Mouse (Mus musculus) thymus, adult 2 months (tissue): ENCODE measurements at regions not wholly inside any gene's neighbourhood (a gene's known extent, or its start where the extent isn't known, plus 50 kb on each side); places are given as distances from the start of the nearest gene placed in this dataset.

Experiments
- DNase-seq: peaks from one replicate; pipeline ENCODE4 v3.0.0; 2021
- H3K27ac ChIP-seq: fragments of 200-500 bp; 2 replicates; pipeline ENCODE4 v1.5.1; 2012; ENCODE audit warnings: low read length, control low read depth; ENCODE audit not compliant: control insufficient read depth, insufficient read depth
- H3K27me3 ChIP-seq: fragments of 200-500 bp; 2 replicates; pipeline ENCODE4 v1.6.1; 2012; ENCODE audit warnings: mild to moderate bottlenecking, low read length, moderate library complexity, mixed read lengths; ENCODE audit not compliant: control insufficient read depth, insufficient read depth
- H3K36me3 ChIP-seq: fragments of 200-500 bp; 2 replicates; pipeline ENCODE4 v1.6.1; 2012; ENCODE audit warnings: mild to moderate bottlenecking, low read length, moderate library complexity; ENCODE audit not compliant: control insufficient read depth, insufficient read depth
- H3K4me1 ChIP-seq: fragments of 200-500 bp; replicated peaks from 2 replicates; pipeline ENCODE4 v1.6.1; 2012; ENCODE audit warnings: low read length; ENCODE audit not compliant: control insufficient read depth, insufficient read depth
- H3K4me3 ChIP-seq: fragments of 200-500 bp; 2 replicates; pipeline ENCODE4 v1.5.1; 2012; ENCODE audit warnings: mild to moderate bottlenecking, low read length, control low read depth, moderate library complexity; ENCODE audit not compliant: control insufficient read depth, insufficient read depth
- CTCF ChIP-seq: fragments of 200-500 bp; IDR thresholded peaks from 2 replicates; pipeline ENCODE4 v1.5.1; 2012; ENCODE audit warnings: mild to moderate bottlenecking, control low read depth, low read length, moderate library complexity, borderline replicate concordance; ENCODE audit not compliant: control insufficient read depth, poor library complexity, insufficient read depth; ENCODE audit errors: extremely low read depth
- POLR2A ChIP-seq: fragments of 200-500 bp; IDR thresholded peaks from 2 replicates; pipeline ENCODE4 v1.6.1; 2012; ENCODE audit warnings: mild to moderate bottlenecking, low read length, control low read depth, moderate library complexity; ENCODE audit not compliant: control insufficient read depth, poor library complexity, insufficient read depth; ENCODE audit errors: extremely low read depth
- WGBS: fragments of 180-500 bp; shearing (Covaris S2); methylation state at CpG from one replicate; pipeline ENCODE4 v1.1.7; 2018; 5-methylcytosine and 5-hydroxymethylcytosine counted together

- Histone ChIP-seq H3K4me1 (no peaks in the 10 kb centered on the region), H3K36me3 (no peaks in the 10 kb centered on the region), H3K27ac (no peak overlapping the region), H3K4me3 (no peak overlapping the region), H3K27me3 (no peaks in the 10 kb centered on the region)
- WGBS, result 90% methylated on average over 7 of the region's 7 CpGs
- DNase-seq, result no peak
- no peak for TF ChIP-seq POLR2A
- TF ChIP-seq CTCF, result no peak
These were observed 103.7 kb downstream of the E030025P04Rik start for GRCm38 (mm10) chr11:109040519-109040916.

GRCm38 (mm10) chr11:109039792-109040518, 104.2 kb downstream of the E030025P04Rik start:
- Histone ChIP-seq H3K36me3 (no peaks in the 10 kb centered on the region), H3K27ac (no peak overlapping the region), H3K4me3 (no peak overlapping the region), H3K27me3 (no peaks in the 10 kb centered on the region), H3K4me1 (no peaks in the 10 kb centered on the region)
- TF ChIP-seq CTCF, result no peak
- TF ChIP-seq POLR2A, result no peak
- no peak for DNase-seq
- WGBS, result 88% methylated on average over 6 of the region's 6 CpGs

GRCm38 (mm10) chr11:109039060-109039791, 104.9 kb downstream of the E030025P04Rik start:
- no peaks in the 10 kb centered on the region for H3K27me3 ChIP-seq
- no peak overlapping the region for H3K27ac ChIP-seq
- H3K4me3 ChIP-seq, result no peak overlapping the region
- H3K4me1 ChIP-seq, result no peaks in the 10 kb centered on the region
- 79% methylated on average over 10 of the region's 10 CpGs for WGBS
- no peaks in the 10 kb centered on the region for H3K36me3 ChIP-seq
- no peak for DNase-seq
- TF ChIP-seq CTCF, result no peak
- TF ChIP-seq POLR2A, result no peak

GRCm38 (mm10) chr11:109038136-109038535, 106.0 kb downstream of the E030025P04Rik start:
- WGBS, result 93% methylated on average over 7 of the region's 7 CpGs
- no peaks in the 10 kb centered on the region for H3K36me3 ChIP-seq
- H3K4me1 ChIP-seq, result no peaks in the 10 kb centered on the region
- TF ChIP-seq CTCF (no peak), POLR2A (no peak)
- H3K27ac ChIP-seq, result no peak overlapping the region
- no peak overlapping the region for H3K4me3 ChIP-seq
- no peaks in the 10 kb centered on the region for H3K27me3 ChIP-seq
- no peak for DNase-seq

GRCm38 (mm10) chr11:109034596-109034995, 109.6 kb downstream of the E030025P04Rik start:
- WGBS, result 74% methylated on average over 1 of the region's 1 CpGs
- H3K4me3 ChIP-seq, result no peak overlapping the region
- H3K27me3 ChIP-seq, result no peaks in the 10 kb centered on the region
- no peak overlapping the region for H3K27ac ChIP-seq
- no peaks in the 10 kb centered on the region for H3K36me3 ChIP-seq
- no peaks in the 10 kb centered on the region for H3K4me1 ChIP-seq
- TF ChIP-seq CTCF (no peak), POLR2A (no peak)
- DNase-seq, result no peak

GRCm38 (mm10) chr11:109034072-109034471, 110.1 kb downstream of the E030025P04Rik start:
- H3K27ac ChIP-seq, result no peak overlapping the region
- no peak overlapping the region for H3K4me3 ChIP-seq
- WGBS, result 66% methylated on average over 4 of the region's 4 CpGs
- TF ChIP-seq CTCF (no peak), POLR2A (no peak)
- no peaks in the 10 kb centered on the region for H3K36me3 ChIP-seq
- H3K27me3 ChIP-seq, result no peaks in the 10 kb centered on the region
- DNase-seq, result no peak
- H3K4me1 ChIP-seq, result no peaks in the 10 kb centered on the region

GRCm38 (mm10) chr11:109032729-109033128, 111.4 kb downstream of the E030025P04Rik start:
- H3K36me3 ChIP-seq, result no peaks in the 10 kb centered on the region
- no peaks in the 10 kb centered on the region for H3K4me1 ChIP-seq
- no peak for DNase-seq
- 74% methylated on average over 6 of the region's 6 CpGs for WGBS
- H3K27ac ChIP-seq, result no peak overlapping the region
- TF ChIP-seq CTCF (no peak), POLR2A (no peak)
- H3K27me3 ChIP-seq, result no peaks in the 10 kb centered on the region
- H3K4me3 ChIP-seq, result no peak overlapping the region
